Mouse (Mus musculus): Measurements from ENCODE around the gene Tpra1. TPM values are rescaled to one million over a fixed set of nuclear protein-coding genes. Genes with fewer than 3 reads are reported as not detected.

The Tpra1 gene
- total RNA-seq, 1 experiment from 2014 or later: 37.7 TPM

DNA sequence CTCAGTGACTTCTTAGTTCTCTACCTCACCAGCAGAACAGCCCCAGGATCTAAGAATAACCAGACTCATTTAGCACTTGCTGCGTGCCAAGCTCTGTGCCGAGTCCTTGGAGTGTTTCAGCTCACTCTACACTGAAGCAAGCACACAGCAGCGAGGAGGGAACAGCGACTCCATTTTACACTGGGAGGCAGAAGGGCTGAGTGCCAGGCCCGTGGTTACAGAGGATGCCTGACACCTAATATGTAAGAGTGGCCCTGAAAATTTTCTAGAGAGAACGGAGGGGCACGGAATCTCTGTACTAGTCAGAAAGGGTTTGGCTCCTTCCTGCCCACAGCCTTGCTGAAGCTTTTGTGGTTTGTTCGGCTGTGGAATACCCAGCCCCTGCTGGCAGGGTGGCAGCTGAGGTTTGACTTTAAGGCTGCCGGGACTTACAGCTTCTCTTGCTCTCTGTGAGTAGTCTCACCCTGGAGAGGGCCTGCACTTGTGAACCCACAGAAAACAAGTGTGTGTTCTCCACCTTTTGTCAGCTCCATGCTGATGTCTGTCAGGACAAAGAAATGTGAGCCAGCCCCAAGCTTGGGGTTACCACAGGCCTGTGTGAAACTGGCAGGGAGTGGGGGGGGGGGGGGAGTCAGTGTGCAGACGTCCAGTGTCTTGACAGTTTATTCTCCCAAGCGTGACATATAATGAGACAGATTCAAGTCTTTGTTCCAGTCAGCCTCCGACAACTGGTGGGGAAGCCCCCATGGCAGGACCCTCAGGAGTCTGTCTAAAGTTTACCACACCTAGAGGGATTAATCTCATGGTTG lies 37.4 kb downstream of the Tpra1 start:
- ATAC-seq (ENCODE audit: extremely low read depth, insufficient number of reproducible peaks, low FRiP score, poor library complexity, severe bottlenecking): no peak

DNA sequence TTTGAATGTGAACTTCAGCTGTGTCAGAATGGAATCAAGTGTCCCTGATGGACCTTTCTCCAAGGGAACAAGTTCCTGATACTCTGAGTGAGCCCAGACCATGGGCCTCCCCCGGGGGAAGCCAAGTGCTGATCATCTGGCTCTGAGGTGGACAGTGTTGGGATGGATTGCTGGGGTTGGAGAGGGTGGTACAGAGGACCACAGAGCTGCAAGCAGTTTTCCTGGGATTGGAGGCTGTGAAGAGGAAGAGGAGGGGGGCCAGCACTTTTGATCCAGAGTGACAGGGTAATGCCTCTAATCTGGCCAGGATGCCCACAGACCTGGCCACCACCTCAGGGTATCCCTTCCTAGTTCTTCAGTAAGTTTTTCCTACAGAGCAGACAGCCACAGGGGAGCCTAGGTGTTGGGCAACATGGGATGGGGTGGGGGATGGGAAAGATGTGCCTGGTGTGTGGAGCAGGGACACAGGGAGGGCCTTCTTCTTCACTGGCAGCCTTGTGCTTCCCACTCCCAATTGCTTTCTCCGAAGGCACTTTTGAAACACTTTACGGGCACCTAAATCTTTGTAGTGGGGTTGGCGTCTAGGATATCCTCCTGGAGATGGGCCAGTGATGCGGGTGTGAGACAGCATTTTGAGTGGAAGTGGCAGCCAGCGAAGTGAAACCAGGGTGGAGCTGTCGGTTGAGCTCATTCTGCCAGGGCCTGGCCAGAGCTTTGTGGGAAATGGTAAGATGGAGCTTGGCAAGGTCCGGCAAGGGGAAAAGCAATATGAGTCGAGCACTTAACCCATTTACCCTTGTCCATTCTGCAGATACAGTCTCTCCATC lies 38.3 kb downstream of the Tpra1 start:
- ATAC-seq (ENCODE audit: extremely low read depth, insufficient number of reproducible peaks, low FRiP score, poor library complexity, severe bottlenecking): no peak

DNA sequence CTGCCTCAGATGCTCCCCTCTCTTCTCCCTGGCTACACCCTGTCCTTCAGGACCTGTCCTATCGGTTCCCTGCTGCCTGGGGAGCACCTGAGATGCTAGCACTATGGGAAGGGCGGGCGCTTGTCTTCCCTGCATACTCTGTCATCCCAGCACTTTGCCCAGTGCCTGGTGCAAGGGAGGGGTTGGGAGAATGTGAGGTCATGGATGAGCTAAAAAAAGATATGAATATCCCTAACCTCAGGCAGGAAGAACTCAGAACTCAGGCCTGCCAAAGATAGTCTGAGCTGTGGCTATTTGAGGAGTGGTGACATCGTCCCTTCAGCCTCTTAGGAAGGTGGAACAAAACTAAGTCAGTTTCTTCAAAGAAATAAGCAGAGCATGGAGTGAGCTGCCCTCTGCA lies 39.6 kb downstream of the Tpra1 start:
- no peak for ATAC-seq (ENCODE audit: extremely low read depth, insufficient number of reproducible peaks, low FRiP score, poor library complexity, severe bottlenecking)

DNA sequence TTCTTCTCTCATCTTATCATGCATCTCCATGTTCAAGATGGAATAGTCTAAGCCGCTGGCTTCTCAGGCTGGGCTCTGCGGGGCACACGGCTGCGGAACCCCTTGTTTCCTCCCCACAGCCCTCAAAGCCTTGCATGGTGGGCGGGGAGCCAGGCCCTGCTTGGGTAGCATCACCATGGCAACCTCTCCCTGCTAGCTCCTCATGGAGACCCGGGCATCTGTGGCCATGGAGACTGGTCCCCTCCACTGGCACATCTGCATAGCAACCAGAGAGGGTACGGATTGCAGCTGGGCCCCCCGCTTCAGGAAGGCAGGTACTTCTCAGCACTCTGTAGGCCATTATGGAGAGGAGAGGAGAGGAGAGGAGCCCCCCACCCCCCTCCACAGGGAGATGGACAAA lies 40.5 kb downstream of the Tpra1 start:
- ATAC-seq (ENCODE audit: extremely low read depth, insufficient number of reproducible peaks, low FRiP score, poor library complexity, severe bottlenecking): no peak

DNA sequence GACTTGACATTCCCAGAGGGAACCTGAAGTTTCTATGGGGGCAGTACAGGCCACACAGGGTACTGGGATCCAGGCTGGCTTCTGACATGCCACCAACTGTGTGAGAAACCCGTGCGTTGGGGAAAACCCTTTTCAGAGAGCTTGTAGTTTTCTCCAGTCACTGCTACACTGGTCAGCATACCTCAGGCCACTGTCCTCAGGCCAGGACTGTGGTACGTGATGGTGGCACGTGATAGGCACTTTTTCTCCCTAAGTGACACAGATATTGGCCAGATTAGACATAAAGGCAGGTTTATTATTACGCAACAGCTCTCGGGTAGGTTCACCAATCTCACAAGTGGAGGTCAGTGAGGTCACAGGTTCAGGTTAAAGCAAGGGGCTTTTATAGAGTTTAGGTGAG lies 41.6 kb downstream of the Tpra1 start:
- ATAC-seq (ENCODE audit: extremely low read depth, insufficient number of reproducible peaks, low FRiP score, poor library complexity, severe bottlenecking): no peak

DNA sequence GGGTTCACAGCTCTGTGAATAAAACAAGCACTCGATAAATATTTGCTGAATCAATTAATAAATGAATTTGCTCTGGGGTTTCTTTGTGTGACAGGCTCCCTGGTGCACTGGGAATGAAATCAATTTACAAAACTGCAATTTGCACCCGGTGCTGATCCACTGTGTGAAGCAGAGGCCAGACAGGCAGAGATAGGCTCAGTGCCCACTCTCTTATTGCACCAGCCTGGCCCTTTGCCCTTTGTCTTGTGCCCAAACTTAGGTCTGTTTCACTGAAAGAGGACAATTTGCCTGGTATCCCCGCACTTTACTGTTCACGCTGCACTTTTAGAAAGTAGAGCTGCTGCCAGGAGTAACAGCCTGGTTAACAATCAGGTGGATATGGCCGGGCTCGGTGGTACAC lies 44.4 kb downstream of the Tpra1 start:
- ATAC-seq (ENCODE audit: extremely low read depth, insufficient number of reproducible peaks, low FRiP score, poor library complexity, severe bottlenecking): no peak

DNA sequence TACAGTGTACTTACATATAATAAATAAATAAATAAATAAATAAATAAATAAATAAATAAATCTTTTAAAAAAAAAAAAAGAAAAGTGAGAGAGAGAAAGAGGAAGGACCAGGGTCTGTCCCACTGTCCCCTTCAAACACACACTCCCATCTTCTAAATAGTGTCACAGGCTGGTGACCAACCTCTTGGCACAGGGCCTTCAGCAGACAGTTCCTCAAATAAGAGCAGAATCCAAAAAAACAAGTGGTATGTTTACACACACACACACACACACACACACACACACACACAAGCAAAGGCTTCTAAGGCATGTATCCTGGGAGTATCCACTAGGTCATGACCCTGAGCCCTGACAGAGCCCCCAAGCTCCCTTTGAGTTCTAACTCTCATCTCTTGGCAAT lies 45.7 kb downstream of the Tpra1 start:
- ATAC-seq (ENCODE audit: extremely low read depth, insufficient number of reproducible peaks, low FRiP score, poor library complexity, severe bottlenecking): no peak

DNA sequence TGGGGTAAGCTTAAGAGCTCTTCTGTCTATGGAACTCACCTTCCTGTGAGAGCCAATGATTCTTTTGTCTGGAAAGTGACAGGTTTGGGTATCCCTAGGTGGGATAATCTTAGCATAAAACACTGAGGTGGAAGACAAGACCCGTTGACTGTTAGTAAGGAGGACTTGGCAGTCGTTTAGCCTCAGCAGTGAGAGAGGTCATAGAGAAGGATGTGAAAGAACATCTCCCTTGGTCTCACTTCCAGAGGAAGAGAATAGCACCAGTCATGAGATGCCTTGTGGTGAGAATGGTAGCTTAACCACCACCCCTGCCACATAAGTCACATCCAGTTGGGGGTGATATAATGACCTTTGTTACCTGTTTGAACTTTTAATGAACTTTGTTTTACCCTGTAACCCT lies 54.7 kb downstream of the Tpra1 start:
- no peak for ATAC-seq (ENCODE audit: extremely low read depth, insufficient number of reproducible peaks, low FRiP score, poor library complexity, severe bottlenecking)

DNA sequence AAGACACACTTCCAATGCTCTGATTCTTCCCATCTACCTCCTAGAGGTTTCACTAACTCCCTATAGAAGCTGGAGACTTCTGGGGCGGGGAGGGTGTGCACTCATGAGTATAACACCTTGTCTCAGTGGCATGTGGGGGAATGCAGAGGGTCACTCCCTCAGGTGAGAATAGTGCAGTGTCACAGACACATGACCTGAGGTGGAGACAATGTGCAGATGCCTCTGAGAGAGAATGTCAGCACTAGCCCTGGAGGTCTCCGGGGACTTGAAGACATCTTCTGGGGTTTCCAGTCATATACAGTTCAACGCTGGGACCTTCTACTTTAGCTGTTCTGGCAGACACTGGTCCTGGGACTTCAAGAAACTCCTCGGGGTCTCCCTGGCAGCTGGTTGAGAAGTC lies 55.3 kb downstream of the Tpra1 start:
- ATAC-seq (ENCODE audit: extremely low read depth, insufficient number of reproducible peaks, low FRiP score, poor library complexity, severe bottlenecking): no peak

DNA sequence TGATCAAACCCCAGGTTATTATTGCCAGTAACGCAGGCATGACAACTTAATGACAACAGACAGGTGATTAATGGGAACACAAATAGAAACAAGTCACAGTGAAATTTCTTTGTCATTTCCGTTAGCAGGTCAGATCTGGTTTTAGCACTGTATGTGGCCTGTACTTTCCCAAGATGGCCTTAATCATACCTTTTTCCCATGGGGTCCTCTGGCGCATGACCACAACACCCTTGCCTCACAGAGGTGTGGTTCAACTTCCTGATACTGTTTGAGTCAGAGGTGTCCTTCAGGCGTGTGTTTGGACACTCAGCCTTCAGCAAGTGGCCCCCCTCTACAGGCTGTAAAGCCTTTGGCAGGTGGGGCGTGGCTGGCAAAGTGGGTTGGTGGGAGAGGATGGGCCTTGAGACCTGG lies 55.8 kb downstream of the Tpra1 start:
- no peak for ATAC-seq (ENCODE audit: extremely low read depth, insufficient number of reproducible peaks, low FRiP score, poor library complexity, severe bottlenecking)

DNA sequence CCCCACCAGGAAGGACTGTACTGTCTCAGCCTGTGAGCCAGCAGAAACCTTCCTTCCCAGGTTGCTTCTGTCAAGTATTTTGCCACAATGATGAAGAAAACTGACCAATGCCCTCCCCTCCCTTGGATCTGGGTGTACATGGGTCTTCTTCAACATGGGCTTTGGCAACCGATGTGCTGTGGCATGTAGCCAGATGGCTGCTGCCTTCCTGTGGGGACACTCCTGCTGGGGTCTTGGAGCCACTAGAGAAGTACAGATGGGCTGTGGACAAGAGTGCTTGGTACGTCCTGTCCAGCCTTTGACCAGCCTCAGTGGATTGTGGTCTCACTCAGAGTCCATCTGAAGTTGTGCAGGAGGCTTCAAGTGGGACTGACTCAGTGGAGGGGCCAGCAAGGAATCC lies 56.3 kb downstream of the Tpra1 start:
- no peak for ATAC-seq (ENCODE audit: extremely low read depth, insufficient number of reproducible peaks, low FRiP score, poor library complexity, severe bottlenecking)

DNA sequence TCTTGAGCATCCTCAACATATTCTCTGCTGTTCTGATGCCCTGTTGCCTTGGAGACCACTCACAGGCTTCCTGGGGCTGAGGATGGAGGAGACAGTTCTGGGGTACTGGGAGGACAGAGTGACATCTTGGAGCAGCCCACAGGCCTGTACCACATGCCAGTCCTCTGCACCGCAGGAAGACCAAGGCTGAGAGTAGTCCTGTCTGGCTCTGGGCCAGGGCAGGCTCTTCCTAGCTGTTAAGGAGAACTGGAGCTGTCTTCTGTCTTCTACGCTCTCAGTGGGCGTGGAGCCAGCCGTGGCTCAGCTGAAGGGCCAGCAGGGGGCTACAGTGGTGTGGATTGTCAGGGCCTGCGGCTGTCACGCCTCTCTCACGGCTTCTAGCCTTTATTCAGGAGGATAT lies 57.8 kb downstream of the Tpra1 start:
- ATAC-seq (ENCODE audit: extremely low read depth, insufficient number of reproducible peaks, low FRiP score, poor library complexity, severe bottlenecking): no peak

DNA sequence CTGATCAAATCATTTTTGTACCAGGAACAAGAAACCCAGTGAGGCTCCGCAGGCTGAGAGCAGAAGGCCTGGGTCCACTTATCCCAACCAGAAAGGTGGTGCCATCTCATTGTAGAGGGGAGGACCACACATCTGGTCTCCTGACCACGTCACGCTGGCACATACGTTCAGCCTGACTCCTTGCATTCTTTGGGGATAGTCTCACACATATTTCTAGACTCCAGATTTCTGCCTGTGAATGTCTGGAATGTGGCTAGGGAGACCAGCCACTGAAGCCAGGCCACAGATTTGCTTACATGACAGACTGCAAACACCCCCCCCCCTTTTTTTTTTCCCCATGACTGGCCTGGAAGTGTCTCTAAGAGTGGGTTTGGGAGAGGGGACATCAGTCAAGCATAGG lies 58.9 kb downstream of the Tpra1 start:
- ATAC-seq (ENCODE audit: extremely low read depth, insufficient number of reproducible peaks, low FRiP score, poor library complexity, severe bottlenecking): no peak

Other genes starting within 250 kb of the Tpra1 start
- 4.9 and 5.6 TPM in 2 replicates for gene Mgll, start 177.8 kb upstream of the Tpra1 start, total RNA-seq (2017)
- 210 and 220 TPM in 2 replicates for gene Abtb1, start 60.3 kb upstream of the Tpra1 start, total RNA-seq (2017)
- 0.58 TPM in 1 of 2 replicates, not detected in the other for gene Podxl2, start 27.2 kb upstream of the Tpra1 start, total RNA-seq (2017)
- 17.7 and 21.2 TPM in 2 replicates for gene Mcm2, start 3.5 kb upstream of the Tpra1 start, total RNA-seq (2017)

Measured in neutrophil, adult 5-6 weeks (primary cell).